Mouse (Mus musculus) embryo, embryonic 10.5 days (tissue): ENCODE measurements around the gene Edc4.

Experiments
- DNase-seq: peaks from one replicate; pipeline ENCODE4 v3.0.0-alpha.2; 2015; ENCODE audit warnings: low spot score

Edc4 gene

GRCm38 (mm10) chr8:105942542-105942941, 61.9 kb downstream of the Edc4 start:
- DNase-seq = no peak

GRCm38 (mm10) chr8:105943321-105943739, 62.6 kb downstream of the Edc4 start, which contains the start of gene Lcat:
Gene Lcat (minus strand): TSS chr8:105943382.
- DNase-seq = no peak
